Mouse (Mus musculus) kidney, adult 8-10 months (tissue): Measurements from ENCODE around the gene Med25.

Experiments
- DNase-seq, 2 experiments: peaks; one replicate each; pipeline ENCODE4 v3.0.0; 2022

Gene Med25

GRCm38 (mm10) chr7:44892276-44892921 lies at the start of gene Med25:
TSS of gene Med25 (minus strand) at chr7:44892712.
- DNase-seq: peak; percentile 94 to 95

GRCm38 (mm10) chr7:44938680-44939079 lies 46.2 kb upstream of the Med25 start:
- DNase-seq: no peak

DNA sequence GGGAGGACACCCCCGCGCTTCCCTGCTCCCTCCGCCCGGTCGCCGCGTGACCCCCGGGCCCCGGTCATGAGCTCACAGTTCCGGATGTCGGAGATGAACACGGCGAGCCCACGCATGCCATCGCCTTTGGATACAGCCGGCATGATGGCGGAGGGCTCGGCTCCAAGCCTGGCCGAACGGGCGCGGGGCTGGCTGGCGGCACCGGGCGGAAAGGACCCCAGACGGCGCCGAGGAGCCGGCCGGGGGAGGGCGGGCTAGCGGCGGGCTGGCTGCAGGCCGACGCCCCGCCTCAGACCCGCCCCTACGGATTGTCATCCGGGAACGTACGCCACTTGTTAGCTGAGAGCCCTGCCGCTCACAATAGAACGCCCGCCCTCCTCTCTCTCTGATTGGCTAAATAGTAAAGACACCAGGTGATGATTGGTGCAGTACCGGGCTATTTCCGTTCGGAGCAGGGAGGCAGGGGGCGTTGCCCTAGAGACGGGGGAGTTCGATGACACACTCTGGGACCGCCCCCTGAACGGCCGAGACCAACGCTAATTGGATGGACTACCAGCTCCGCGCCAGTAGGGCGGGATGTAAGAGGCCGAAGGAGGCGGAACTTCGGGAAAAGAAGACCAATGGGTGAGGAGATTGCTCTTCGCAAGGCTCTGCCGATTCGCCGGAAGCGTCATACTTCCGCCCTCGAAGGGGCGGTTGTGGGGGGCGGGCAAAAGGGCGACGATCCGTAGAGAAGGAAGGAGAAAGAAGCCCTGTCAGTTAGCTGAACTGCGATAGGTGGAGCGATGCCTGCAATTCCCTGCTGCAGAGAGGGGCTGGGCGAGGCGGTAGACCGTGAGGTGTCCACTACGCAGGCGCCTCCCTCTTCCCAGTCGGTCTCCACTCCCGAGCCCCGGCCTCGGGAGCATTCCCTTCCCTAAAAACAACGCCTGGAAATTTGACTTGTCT lies 37.0 kb upstream of the Med25 start, which contains the start of gene Ap2a1:
Gene Ap2a1, minus strand, starts transcription at position 293 of the 948 bp plus-strand sequence.
- DNase-seq: peak; percentile 100

DNA sequence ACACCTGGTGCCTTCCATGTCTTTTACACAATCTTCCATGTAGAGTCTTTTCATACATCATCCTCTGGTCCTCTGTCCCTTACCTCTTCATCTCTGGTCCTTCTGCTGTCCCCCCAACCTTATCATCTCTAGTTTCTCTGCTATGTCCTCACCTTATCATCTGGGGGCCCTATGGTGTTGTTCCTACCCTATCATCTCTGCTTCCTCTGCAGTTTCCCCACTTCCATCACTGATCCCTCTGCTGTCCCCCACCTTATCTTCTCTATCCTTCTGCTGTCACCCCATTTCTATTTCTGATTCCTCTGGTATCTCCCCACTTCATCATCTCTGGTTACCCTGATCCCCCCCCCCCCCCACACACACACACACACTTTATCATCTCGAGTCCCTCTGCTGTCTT lies 36.1 kb upstream of the Med25 start:
- DNase-seq: no peak

- peak; percentile 34 to 67 for DNase-seq
Observed at GRCm38 (mm10) chr7:44925468-44925867, 33.0 kb upstream of the Med25 start.

- no peak for DNase-seq
Observed at GRCm38 (mm10) chr7:44922530-44922929, 30.0 kb upstream of the Med25 start.

GRCm38 (mm10) chr7:44919127-44919526 lies 26.6 kb upstream of the Med25 start:
- no peak for DNase-seq

DNA sequence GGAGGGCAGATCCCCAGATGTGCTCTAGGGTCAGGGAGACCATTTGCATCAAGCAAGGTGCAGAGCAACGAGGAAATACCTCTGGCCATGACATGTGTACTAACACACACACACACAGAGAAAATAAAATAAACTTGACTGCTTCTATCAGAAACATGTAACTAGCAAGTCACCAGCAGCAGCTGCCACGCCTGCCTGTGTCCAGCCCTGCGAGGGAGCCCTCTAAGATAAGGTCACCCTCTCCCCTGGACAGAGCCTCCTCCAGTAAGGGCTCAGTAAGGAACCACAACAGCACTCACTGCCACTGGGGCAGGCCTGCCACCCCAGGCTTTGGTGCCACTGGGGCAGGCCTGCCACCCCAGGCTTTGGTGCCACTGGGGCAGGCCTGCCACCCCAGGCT lies 25.7 kb upstream of the Med25 start:
- DNase-seq: no peak

DNA sequence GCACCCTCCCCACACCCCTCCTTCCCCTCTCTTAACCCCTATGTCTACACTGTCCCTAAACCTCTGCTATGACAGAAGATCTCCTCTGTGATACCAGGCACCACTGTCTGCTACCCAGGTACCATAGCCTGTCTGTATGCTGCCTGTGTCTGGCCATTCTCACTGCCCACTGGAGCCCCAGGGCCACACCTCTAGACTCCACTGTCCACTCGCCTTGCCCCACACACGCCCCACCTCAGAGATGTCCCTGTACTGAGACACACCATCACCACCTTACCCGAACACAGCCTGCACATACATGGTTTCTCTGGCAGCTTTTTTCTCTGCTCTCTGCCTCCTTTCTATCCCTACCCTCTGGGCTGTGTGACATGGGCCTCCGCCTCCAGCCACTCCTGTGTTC lies 24.4 kb upstream of the Med25 start:
- no peak for DNase-seq

- no peak for DNase-seq
Observed at GRCm38 (mm10) chr7:44916191-44916590, 23.7 kb upstream of the Med25 start.

GRCm38 (mm10) chr7:44915314-44915713 lies 22.8 kb upstream of the Med25 start:
- DNase-seq: no peak

GRCm38 (mm10) chr7:44914396-44914795 lies 21.9 kb upstream of the Med25 start:
- DNase-seq: no peak

- DNase-seq: no peak
Observed at GRCm38 (mm10) chr7:44908706-44909476, 16.4 kb upstream of the Med25 start.

DNA sequence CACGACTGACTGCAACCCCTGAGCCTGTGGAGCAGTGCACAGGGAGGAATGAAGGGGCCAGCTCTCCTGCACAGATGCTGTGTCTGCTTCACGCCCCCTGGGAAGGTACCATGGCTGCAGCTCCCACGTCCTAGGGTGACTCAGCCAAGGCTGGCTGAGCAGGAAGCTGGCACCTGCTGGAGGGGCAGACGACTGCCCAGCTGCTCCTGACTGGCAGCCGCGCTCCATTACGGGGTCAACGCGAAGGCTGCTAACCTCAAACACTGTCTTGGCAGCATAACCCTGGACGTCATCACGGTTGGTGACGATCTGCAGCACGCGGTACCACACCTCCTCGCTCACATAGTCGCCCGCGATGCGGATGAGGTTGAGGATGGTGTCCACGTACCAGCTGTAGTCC lies 12.9 kb upstream of the Med25 start:
- DNase-seq: no peak

DNA sequence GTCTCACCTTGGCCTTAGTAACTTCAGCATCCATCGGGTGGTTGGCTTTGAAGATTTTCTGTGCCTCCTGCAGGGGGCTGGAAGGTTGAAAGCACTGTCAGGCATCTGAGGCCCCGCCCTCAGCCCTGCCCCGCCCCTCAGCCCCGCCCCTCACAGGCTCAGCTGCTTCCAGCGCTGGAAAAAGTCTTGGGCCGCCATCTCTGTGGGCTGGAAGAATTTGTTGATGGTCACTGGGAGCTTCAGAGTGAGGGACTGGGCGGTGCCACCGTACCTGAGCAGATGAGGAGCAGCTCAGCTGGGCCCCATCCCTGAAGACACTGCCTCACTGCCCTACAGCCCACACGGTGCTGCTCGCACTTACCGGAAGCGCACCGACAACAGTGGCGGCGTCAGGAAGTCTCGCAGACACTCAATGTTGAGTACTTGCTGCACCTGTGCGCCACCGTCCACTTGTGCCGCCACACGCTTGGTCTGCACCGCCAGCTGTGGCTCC lies 8.8 kb upstream of the Med25 start:
- peak in 1 of 2 experiments; percentile 30 for DNase-seq

DNA sequence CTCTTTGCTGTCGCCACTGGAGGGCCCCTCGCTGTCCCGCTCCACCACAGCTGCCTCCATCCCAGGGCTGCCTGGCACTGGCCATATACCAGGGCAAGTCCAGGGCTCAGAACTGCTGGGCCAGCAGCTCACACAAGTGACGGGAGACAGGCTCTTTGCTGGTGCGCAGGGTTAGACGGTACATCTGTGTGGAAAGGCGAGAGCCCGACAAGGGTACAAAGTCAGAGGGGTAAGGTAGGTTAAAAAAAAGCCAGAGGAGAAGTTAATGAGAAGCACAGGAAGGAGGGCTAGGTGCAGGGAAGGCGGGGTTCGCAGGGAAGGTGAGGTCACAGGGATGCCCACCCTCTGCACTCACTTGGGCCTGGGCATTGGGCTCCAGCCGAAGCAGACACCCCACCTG lies 8.1 kb upstream of the Med25 start:
- DNase-seq: peak in 1 of 2 experiments; percentile 28

GRCm38 (mm10) chr7:44898607-44899006 lies 6.1 kb upstream of the Med25 start:
- DNase-seq: peak; percentile 57 to 59

- DNase-seq: no peak
Observed at GRCm38 (mm10) chr7:44896499-44896898, 4.0 kb upstream of the Med25 start.

DNA sequence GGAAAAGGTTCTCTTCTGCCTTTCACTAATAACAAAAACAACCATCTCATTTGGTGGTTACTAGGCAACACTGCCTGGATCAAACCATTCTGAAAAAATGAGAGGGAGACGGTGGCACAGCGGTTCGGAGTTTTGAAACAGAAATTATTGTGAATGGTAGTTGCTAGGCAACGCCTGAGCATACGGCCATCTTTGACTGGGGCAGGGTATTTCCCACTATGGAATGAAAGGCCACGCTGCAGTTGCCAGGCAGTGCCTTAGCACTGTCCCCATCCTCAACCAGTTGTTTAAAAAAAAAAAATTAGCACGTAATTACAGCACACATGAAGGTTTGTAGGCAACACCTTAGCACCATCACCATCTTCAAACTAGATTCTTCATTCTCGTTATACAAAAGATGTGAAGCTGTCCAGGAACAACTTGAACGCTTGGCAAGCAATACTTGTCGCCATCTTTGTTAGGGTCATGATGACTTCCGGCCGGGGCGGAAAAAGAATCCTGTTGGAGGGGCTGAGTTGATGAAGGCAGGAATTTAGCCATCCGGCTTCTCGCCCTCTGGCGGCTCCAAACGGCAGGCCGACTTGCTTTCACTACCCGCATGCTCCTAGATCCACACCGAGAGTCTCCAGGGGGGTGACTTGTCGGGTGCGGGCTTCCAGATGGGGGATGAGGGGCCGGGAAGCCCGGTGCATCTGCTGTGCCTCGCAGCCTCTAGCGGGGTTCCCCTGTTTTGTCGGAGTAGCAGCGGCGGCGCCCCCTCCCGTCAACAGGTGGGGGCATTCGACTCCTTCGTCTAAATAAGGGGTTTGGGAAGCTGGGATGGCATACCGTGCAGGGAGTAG lies 3.3 kb upstream of the Med25 start, which contains the start of gene Fuz:
Gene Fuz, plus strand, starts transcription at position 487 of the 842 bp plus-strand sequence.
- DNase-seq: peak; percentile 91 to 93

DNA sequence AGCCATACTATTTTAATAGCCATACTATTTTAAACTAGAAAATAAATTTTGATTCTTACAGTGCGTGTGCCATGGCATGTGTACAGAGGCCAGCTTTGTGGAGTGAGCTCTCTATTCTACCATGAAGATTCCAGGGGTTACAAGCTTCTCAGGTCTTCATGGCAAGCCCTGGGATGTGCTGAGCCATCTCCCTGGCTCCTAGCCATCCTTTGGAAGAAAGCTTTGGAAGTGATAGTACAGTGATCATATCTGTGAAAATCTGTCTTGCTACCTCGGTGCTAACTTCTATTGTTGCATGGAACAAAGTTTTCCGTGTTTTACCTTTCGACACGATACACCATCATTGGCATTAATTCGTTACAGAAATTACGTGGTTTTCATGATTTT lies 2.7 kb upstream of the Med25 start:
- DNase-seq: no peak

GRCm38 (mm10) chr7:44894175-44894574 lies 1.7 kb upstream of the Med25 start:
- DNase-seq: no peak

GRCm38 (mm10) chr7:44893197-44893596 lies 685 bp upstream of the Med25 start:
- DNase-seq: no peak
